Mouse (Mus musculus): Measurements from ENCODE around the gene Gpbar1. TPM values are rescaled to one million over a fixed set of nuclear protein-coding genes. Genes with fewer than 3 reads are reported as not detected.
"Not testable (repeated sequence)": the region's sequence is repeated elsewhere in the genome, so short reads cannot be mapped to it uniquely, and the experiment has no call there.

The Gpbar1 gene
- total RNA-seq, 2 experiments from 2014 or later, result not detected

DNA sequence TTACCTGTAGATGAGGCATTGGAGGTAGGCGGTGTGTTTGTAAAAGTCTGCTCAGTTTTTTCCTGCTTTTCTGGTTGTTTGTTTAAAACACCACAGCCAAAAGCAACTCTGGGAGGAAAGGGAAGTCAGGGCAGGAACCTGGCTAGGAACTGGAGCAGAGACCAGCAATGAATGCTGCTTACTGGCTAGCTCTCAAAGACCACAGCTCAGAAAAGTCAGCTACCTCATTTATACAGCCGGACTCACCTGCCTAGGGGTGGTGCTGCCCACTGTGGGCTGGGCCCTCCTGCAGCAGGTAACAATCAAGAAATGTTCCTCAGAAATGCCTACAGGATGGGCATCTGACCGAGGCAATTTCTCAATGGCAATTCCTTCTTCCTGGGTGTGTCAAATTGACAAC is 36.4 kb downstream of the Gpbar1 start:
- intact Hi-C loops (cut with DNase I), result no loop called here
- no peak for DNase-seq

DNA sequence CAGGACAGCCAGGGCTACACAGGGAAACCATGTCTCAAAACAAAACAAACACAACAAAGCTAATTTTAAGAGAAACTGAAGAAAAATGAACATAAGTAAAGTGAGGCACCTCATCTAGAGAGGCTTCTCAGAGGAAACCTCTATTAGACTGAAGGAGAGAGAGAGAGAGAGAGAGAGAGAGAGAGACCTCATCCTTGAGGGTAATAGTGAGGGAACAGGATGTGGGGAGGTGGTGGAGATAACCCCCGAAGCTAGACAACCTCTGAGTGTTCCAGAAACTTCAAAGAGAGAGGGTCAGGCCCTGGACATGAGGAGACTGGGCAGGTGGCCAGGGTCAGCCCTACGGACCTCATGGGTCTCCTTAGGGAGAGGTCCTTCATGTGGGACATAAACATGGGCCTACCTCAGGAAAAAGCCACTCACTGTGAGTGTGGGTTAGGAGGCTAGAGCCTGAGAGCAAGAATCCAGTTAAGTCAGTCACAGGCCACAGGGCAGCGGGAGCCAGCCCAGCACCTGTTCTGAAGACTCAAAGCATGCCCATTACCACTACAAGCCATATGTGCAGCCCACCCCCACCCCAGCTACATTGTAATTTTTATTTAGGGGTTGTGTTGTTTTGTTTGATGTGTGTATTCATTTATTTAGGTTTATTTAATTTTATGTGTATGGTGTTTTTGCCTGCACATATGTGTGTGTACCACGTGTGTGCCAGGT is 37.9 kb downstream of the Gpbar1 start:
- intact Hi-C loops (cut with DNase I), result no loop called here

DNA sequence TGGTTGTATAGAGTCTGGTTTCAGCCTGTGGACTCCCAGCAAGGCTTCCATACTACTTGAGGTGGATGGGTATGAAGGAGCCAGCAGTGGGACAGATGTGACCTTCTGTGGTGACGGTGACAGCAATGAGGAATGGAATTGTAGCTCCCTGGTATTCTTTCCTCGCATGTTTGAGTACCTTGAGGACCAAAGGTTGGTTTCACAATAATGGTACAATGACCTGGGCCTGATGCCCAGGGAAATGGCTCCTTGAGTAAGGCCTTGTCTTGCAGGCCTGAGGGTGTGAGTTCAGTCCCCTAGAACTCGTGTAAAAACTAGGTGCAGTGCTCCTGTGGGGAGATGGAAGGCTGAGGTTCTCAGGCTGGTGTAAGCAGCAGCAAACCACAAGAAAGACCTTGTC is 40.4 kb downstream of the Gpbar1 start:
- intact Hi-C loops (cut with DNase I), result no loop called here
- no peak for DNase-seq

More for the DNA sequence above, 37.9 kb downstream of the Gpbar1 start:
- DNase-seq, result no peak

DNA sequence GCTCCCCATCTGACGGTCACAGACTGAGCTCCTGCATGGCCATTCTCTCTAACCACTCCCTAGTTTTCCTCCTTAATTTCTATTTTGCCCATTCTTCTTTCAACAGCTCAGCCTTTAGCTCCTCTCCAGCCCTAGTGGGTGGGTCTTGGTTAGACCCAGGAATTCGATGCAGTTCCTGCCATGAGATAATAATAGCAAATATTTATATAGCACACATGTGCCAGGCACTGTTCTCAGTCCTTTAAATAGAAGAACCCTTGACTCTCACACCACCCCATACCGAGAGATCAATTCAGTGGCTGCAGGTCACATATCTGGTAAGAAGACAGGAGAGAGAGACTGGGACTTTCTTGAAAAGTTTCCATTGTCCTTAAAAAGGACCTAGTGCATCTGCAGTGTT is 43.0 kb downstream of the Gpbar1 start:
- DNase-seq, result no peak
- intact Hi-C loops (cut with DNase I), result no loop called here

DNA sequence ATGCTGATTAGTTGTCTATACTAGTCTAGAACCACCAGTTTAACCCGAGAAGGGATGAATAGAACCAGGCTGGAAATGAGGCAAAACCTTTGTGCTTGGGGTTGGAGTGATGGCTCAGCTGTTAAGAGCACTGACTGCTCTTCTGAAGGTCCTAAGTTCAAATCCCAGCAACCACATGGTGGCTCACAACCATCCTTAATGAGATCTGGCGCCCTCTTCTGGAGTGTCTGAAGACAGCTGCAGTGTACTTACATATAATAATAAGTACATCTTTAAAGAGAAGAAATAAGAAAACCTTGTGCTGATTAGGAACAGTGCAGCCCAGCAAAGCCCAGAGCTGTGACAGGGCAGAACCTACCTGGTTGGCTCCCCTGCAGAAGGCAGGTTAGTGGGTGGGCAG is 48.6 kb downstream of the Gpbar1 start:
- DNase-seq; intact Hi-C loops (cut with DNase I): not testable (repeated sequence)

Other genes starting within 250 kb of the Gpbar1 start
- 100 to 1,000 TPM; 532 to 688 TPM for gene Tns1, start 154.1 kb upstream of the Gpbar1 start, total RNA-seq (2021)
- gene Rufy4, start 153.0 kb upstream of the Gpbar1 start, total RNA-seq (2021), result 1 to 10 TPM; 1.2 to 1.5 TPM
- gene Cxcr2, start 124.6 kb upstream of the Gpbar1 start, total RNA-seq (2021), result under 1 TPM; 0.14 to 0.17 TPM
- gene Cxcr1, start 83.9 kb upstream of the Gpbar1 start, total RNA-seq (2021), result not detected
- gene Arpc2, start 42.5 kb upstream of the Gpbar1 start, total RNA-seq (2021), result 100 to 1,000 TPM; 213 to 219 TPM
- 100 to 1,000 TPM; 103 to 109 TPM for gene Aamp, start 6.2 kb downstream of the Gpbar1 start, total RNA-seq (2021)
- gene Pnkd, start 6.4 kb downstream of the Gpbar1 start, total RNA-seq (2021), result 100 to 1,000 TPM; 205 to 211 TPM
- 10 to 100 TPM; 43.2 to 45.8 TPM for gene Tmbim1, start 27.1 kb downstream of the Gpbar1 start, total RNA-seq (2021)
- under 1 TPM; 0.29 to 0.45 TPM for gene Catip, start 83.6 kb downstream of the Gpbar1 start, total RNA-seq (2021)
- gene Slc11a1, start 96.6 kb downstream of the Gpbar1 start, total RNA-seq (2021), result 1 to 10 TPM; 1.2 to 3.7 TPM
- 100 to 1,000 TPM; 117 to 122 TPM for gene Ctdsp1, start 113.0 kb downstream of the Gpbar1 start, total RNA-seq (2021)
- 1 to 10 TPM; 1.1 to 1.2 TPM for gene Vil1, start 130.8 kb downstream of the Gpbar1 start, total RNA-seq (2021)
- 10 to 100 TPM; 20.8 to 22.4 TPM for gene Cnot9, start 227.5 kb downstream of the Gpbar1 start, total RNA-seq (2021)